Mouse (Mus musculus) embryonic facial prominence, embryonic 11.5 days (tissue): ENCODE results near the gene Ripor1. TPM values are rescaled to one million over a fixed set of nuclear protein-coding genes. Genes with fewer than 3 reads are reported as not detected.

Experiments used
- ATAC-seq: fragments of 200-750 bp; cut with Nextera tagmentation; replicated peaks from 2 replicates; pipeline ENCODE4 v1.8.0; 2017; ENCODE audit warnings: low read depth; ENCODE audit not compliant: insufficient number of reproducible peaks, low FRiP score, low TSS enrichment
- DNase-seq: peaks from one replicate; pipeline ENCODE4 v3.0.0-alpha.2; 2015; ENCODE audit warnings: low spot score
- H3K27ac ChIP-seq: fragments of 300-500 bp; sonication (generic); replicated peaks from 2 replicates; pipeline ENCODE4 v1.5.1; 2014; ENCODE audit warnings: mild to moderate bottlenecking, low read depth, low read length, control low read depth
- H3K27me3 ChIP-seq: fragments of 300-500 bp; sonication (generic); 2 replicates; pipeline ENCODE4 v1.6.1; 2014; ENCODE audit warnings: mild to moderate bottlenecking, low read length, moderate library complexity, mixed read lengths; ENCODE audit not compliant: control insufficient read depth, insufficient read depth
- H3K36me3 ChIP-seq: fragments of 300-500 bp; sonication (generic); replicated peaks from 2 replicates; pipeline ENCODE4 v1.6.1; 2014; ENCODE audit warnings: low read depth, mild to moderate bottlenecking, low read length, moderate library complexity, mixed read lengths; ENCODE audit not compliant: control insufficient read depth, insufficient read depth
- H3K4me1 ChIP-seq: fragments of 300-500 bp; sonication (generic); 2 replicates; pipeline ENCODE4 v1.6.1; 2014; ENCODE audit warnings: low read length, mixed read lengths; ENCODE audit not compliant: control insufficient read depth, insufficient read depth
- H3K4me2 ChIP-seq: fragments of 300-500 bp; sonication (generic); 2 replicates; pipeline ENCODE4 v1.6.1; 2014; ENCODE audit warnings: low read depth, mild to moderate bottlenecking, control low read depth, low read length, moderate library complexity
- H3K4me3 ChIP-seq: fragments of 300-500 bp; sonication (generic); 2 replicates; pipeline ENCODE4 v1.5.1; 2014; ENCODE audit warnings: low read depth, low read length, control low read depth
- H3K9ac ChIP-seq: fragments of 300-500 bp; sonication (generic); replicated peaks from 2 replicates; pipeline ENCODE4 v1.6.1; 2014; ENCODE audit warnings: mild to moderate bottlenecking, control low read depth, low read length
- H3K9me3 ChIP-seq: fragments of 300-500 bp; sonication (generic); replicated peaks from 2 replicates; pipeline ENCODE4 v1.6.1; 2016; ENCODE audit warnings: mild to moderate bottlenecking, low read length, inconsistent platforms, mixed read lengths; ENCODE audit not compliant: control insufficient read depth
- WGBS: fragments of 180-500 bp; shearing (Covaris S2); extraction: QIAGEN DNeasy Blood & Tissue Kit; methylation state at CpG from one replicate; pipeline ENCODE4 v1.1.7; 2014; 5-methylcytosine and 5-hydroxymethylcytosine counted together
- polyA plus RNA-seq: library from polyadenylated mRNA; unstranded; fragments of >200 nt; fragmentation: Nextera tagmentation; extraction: Ambion mirVana; gene quantifications from 2 replicates; pipeline ENCODE4 v1.2.1, GENCODE M21; 2014

Ripor1 gene
- polyA plus RNA-seq, 1 experiment from 2014 or later, result 7.3 TPM

DNA sequence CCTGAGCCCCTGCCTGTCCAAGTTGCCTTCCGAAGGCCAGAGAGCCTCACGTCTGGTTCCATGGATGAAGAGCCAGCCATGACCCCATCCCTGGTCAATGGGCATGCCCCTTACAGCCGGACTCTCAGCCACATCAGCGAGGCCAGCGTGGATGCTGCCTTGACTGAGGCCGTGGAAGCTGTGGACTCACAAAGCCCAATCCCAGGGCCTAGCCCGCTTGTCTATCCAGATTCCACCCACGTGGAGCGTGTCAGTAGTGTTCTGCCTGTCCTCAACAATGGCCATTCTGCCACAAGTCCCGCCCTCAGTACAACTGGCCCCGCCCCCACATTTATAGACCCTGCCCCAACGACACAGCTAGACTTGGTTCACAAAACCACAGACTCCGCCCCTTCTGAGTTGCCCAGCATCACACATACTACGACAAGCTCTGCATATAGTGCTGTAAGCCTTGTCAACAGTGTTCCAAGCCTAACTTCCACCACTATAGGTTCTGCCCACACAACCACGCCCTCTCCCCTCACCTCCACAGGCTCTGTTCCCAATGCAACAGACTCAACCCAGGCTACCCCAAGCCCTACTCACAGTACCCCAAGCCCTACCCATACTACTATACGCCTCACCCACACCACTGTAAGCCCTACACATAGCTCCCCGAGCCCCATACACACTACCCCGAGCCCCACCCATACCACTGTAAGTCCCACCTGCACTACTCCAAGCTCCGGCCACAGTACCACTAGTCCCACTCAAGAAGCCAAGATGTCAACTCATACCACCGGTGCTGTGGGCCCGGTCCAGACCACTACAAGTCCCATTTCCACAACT, 12.6 kb downstream of the Ripor1 start:
- no peaks in the 10 kb centered on the region for H3K9me3 ChIP-seq
- H3K4me1 ChIP-seq, result peaks cover 11% of the 10 kb centered on the region
- DNase-seq, result no peak
- 89% methylated on average over 21 of the region's 21 CpGs for WGBS
- H3K27ac ChIP-seq, result no peak overlapping the region
- H3K36me3 ChIP-seq, result no peaks in the 10 kb centered on the region; the same call in none of the 2 replicates
- H3K4me2 ChIP-seq, result no peak overlapping the region
- no peak for ATAC-seq
- H3K9ac ChIP-seq, result no peak overlapping the region
- H3K4me3 ChIP-seq, result no peak overlapping the region
- H3K27me3 ChIP-seq, result peaks cover 4% of the 10 kb centered on the region

DNA sequence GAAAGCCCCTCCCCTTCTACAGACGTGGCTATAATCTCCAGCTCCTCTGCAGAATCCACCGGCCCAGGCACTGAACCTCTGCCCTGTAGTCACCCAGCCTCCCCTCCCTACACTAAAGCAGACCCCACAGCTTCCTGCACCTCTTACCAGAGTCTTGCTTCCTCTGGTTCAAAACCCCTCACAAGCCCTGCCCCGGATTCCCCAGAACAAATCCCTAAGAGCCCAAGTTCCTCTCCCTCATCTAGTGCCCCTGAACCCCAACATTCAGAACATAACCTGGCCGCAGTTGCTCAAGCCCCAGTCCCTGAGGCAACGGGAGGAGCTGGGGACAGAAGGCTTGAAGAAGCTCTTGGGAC, 13.2 kb downstream of the Ripor1 start:
- DNase-seq (no peak), ATAC-seq (no peak)
- H3K9me3 ChIP-seq, result no peaks in the 10 kb centered on the region
- H3K4me2 ChIP-seq, result no peak overlapping the region
- peaks cover 11% of the 10 kb centered on the region for H3K4me1 ChIP-seq
- no peak overlapping the region for H3K4me3 ChIP-seq
- 89% methylated on average over 5 of the region's 5 CpGs for WGBS
- H3K27ac ChIP-seq, result no peak overlapping the region
- peaks cover 4% of the 10 kb centered on the region for H3K27me3 ChIP-seq
- no peak overlapping the region for H3K9ac ChIP-seq
- H3K36me3 ChIP-seq, result no peaks in the 10 kb centered on the region; the same call in none of the 2 replicates

DNA sequence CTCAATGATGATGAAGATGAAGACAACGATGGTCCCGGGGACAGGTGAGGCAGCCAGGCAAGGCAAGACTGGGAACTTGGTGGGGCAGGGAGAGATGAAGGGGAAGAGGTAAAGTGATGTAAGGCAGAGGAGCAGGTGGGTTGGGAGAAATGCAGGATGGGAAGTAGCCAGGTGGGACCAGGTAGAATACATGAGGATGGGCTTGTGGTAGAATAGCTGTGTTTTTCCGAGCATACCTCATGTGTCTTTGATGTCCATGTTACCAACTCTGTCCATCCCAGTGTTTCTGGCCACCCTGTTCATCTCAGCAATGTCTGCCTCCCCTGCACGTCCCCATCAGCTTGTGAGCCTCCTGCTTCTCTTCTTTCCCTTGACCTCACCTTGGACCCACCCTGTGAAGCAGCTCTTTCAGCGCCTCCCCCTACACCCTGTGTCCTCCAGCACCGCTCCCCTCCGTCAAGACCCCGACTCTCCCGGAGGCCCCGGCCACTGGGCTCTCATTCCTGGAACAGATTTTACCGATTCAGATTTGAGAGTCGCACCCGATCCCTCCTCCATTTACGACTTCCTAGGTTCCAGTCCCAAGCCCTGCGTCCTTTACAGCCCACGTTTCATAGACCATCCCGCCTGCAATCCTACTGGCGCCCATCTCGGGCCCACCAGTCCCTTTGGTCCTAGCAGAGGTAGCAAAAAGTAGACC, 14.0 kb downstream of the Ripor1 start:
- 94% methylated on average over 19 of the region's 19 CpGs for WGBS
- Histone ChIP-seq H3K4me2 (no peak overlapping the region), H3K9ac (no peak overlapping the region), H3K9me3 (no peaks in the 10 kb centered on the region), H3K4me1 (peaks cover 9% of the 10 kb centered on the region), H3K4me3 (no peak overlapping the region), H3K27ac (no peak overlapping the region), H3K36me3 (no peaks in the 10 kb centered on the region; the same call in none of the 2 replicates), H3K27me3 (no peaks in the 10 kb centered on the region; the same call in none of the 2 replicates)
- no peak for ATAC-seq
- no peak for DNase-seq

DNA sequence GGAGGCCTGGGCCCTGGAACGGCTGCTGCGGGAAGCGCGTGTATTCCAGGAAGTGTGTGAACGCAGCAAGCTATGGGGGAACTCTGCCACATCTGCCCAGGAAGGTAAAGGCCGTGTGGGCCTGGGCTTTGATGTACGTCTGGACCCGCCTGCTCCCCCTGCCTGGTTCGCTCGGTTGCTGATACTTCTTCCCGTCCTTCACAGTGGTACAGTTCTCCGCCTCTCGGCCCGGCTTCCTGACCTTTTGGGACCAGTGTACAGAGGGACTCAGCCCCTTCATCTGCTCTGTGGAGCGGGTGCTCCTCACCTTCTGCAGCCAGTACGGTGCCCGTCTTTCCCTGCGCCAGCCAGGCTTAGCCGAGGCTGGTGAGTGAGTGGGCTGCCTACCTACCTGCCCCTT, 15.2 kb downstream of the Ripor1 start:
- Histone ChIP-seq H3K4me1 (peaks cover 6% of the 10 kb centered on the region), H3K27me3 (no peaks in the 10 kb centered on the region), H3K36me3 (no peaks in the 10 kb centered on the region; the same call in none of the 2 replicates), H3K4me2 (no peak overlapping the region), H3K27ac (no peak overlapping the region), H3K4me3 (no peak overlapping the region), H3K9ac (no peak overlapping the region), H3K9me3 (no peaks in the 10 kb centered on the region)
- WGBS, result 90% methylated on average over 19 of the region's 19 CpGs
- DNase-seq, result no peak
- no peak for ATAC-seq

DNA sequence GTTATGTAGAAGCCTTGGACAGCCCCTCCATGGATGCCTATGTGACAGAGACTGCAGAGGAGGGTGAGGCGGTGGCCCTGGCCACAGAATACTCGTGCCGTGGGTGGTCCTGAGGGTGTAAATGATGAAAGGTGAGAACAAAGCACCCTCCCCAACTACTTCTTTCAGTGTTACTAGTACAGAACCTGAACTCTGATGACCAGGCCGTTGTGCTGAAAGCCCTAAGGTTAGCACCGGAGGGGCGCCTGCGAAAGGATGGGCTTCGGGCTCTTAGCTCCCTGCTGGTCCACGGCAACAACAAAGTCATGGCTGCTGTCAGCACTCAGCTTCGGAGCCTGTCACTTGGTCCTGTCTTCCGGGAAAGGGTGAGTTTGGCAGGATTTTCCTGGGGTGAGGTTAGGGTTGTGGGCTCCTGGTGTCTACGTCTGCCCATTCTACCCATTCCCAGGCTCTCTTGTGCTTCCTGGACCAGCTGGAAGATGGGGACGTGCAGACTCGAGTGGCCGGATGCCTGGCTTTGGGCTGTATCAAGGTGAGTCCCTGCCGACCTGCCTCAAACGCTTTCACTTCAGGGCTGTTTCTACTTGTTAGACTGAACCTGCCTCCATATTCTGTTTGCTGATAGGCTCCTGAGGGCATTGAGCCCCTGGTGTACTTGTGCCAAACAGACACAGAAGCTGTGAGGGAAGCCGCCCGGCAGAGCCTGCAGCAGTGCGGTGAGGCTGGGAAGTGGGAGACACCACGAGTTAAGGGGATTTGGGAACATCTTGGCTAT, 16.1 kb downstream of the Ripor1 start:
- H3K9me3 ChIP-seq, result no peaks in the 10 kb centered on the region
- DNase-seq (no peak), ATAC-seq (no peak)
- no peak overlapping the region for H3K9ac ChIP-seq
- no peak overlapping the region for H3K4me3 ChIP-seq
- 89% methylated on average over 21 of the region's 21 CpGs for WGBS
- H3K4me1 ChIP-seq, result peaks cover 6% of the 10 kb centered on the region
- H3K27ac ChIP-seq, result no peak overlapping the region
- H3K4me2 ChIP-seq, result no peak overlapping the region
- no peaks in the 10 kb centered on the region; the same call in none of the 2 replicates for H3K36me3 ChIP-seq
- no peaks in the 10 kb centered on the region for H3K27me3 ChIP-seq

DNA sequence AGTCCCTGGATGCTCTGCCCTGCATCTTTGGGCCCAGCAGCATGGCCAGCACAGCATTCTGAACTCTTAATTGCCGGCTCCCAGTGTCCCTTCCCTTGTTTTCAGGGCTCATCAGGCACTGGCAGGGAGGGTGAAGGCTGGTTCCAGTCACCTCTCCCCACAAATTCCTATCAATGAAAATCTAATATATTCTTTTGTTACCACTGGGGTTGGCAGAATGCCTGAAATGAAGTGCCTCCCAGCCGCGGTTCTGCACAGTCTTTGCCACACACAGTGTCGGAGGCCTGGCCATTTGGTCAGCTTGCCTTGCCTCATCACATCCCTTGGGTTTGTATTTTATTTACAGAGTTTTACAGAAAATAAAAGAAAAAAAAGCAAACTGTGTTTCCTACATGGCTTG, 16.8 kb downstream of the Ripor1 start:
- H3K4me2 ChIP-seq, result no peak overlapping the region
- H3K36me3 ChIP-seq, result no peaks in the 10 kb centered on the region; the same call in none of the 2 replicates
- H3K9ac ChIP-seq, result 0 out of 2 replicates have a peak overlapping the region, but pooled peaks have one; percentile 32
- H3K9me3 ChIP-seq, result no peaks in the 10 kb centered on the region
- no peak overlapping the region for H3K27ac ChIP-seq
- H3K4me3 ChIP-seq, result no peak overlapping the region
- DNase-seq (no peak), ATAC-seq (no peak)
- peaks cover 6% of the 10 kb centered on the region for H3K4me1 ChIP-seq
- no peaks in the 10 kb centered on the region for H3K27me3 ChIP-seq
- WGBS, result 87% methylated on average over 4 of the region's 4 CpGs

DNA sequence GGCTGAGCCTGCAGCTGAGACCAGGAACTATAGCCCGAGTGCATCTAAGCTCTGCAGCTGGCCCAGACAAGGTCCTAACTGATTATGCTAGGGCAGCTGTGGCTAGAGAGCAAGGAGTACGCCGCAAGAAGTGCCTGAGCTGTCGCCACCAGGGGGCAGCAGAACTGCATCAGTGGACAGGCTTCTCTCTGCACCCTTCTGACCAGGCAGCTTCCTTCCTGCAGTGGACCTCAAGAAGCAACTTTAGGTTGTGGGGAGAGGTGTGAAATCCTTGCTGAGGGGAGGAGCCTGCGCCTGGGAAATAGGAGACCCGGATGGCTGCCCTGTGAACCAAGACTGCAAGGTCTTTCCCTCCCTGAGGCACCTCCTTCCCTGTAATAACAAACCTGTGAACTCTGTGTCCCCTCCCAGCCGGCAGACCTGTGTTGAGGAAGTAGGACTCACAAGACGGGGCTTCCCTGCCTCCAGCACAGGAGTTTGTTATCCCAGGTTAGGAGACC, 17.4 kb downstream of the Ripor1 start:
- Histone ChIP-seq H3K4me1 (peaks cover 6% of the 10 kb centered on the region), H3K4me3 (no peak overlapping the region), H3K27ac (peak overlapping the region; percentile 20), H3K9me3 (no peaks in the 10 kb centered on the region), H3K9ac (0 out of 2 replicates have a peak overlapping the region, but pooled peaks have one; percentile 32), H3K36me3 (no peaks in the 10 kb centered on the region; the same call in none of the 2 replicates), H3K4me2 (no peak overlapping the region), H3K27me3 (no peaks in the 10 kb centered on the region)
- ATAC-seq, result peak; percentile 85
- WGBS, result 3% methylated on average over 8 of the region's 8 CpGs
- DNase-seq, result peak; percentile 95
